Mouse (Mus musculus) forelimb bud, embryonic 11.5 days (tissue): ENCODE results near the gene Fgf11.
A peak's percentile ranks its signal among the peaks of the same experiment; 100 is the strongest.

Experiments used
- DNase-seq: peaks from one replicate; pipeline ENCODE4 v3.0.0-alpha.2; 2012; ENCODE audit warnings: low read depth, low spot score

Gene Fgf11

DNA sequence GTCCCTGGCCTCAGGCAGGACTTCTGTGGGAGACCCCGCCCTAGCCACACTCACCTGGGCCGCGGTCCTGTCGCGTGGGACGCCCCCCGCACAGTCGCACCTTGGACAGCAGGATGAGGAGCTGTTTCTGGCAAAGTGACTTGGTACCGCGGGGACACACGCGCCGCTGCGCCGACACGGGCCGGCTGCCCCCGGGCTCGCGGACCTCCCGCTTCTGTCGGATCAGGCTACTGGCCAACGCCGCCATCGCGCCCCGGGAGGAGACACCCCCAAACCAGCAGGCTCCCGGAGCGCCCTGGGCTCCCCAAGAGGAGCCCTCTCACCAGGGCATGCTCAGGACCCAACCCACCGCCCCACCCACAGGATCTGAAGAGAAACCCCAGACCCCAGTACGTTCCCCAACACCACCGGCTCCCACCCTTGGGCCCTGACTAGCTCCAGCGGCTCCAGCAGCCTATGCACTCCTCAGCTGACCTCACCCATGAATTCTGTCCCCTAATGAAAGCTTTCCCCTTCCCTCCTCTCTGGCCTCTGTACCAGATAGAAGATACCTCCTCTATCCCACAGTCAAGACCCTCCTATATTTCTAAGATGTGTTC is at the start of gene Fgf11:
Gene Fgf11 (minus strand): TSS at position 479 of the 599 bp plus-strand sequence.
- no peak for DNase-seq

DNA sequence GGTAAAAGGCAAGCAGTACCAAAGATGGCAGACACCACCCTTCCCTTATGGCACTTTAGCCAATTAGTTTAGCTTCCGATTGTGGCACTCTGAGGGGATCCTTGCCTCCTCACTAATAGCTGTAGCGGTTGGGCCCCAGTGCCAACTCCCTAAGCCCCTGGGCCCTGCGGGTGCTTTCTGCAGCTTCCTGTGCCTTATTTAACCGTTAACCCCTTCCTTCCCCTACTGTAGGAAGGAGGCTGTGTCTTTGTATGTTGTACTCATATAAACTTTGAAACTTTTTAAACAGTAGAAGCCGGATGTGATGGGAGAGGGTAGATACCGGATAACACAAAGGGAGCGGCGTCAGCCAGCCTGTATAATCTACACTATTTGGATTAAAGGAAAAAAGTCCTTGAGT is 49.1 kb upstream of the Fgf11 start:
- no peak for DNase-seq

GRCm38 (mm10) chr11:69849884-69850283 is 48.2 kb upstream of the Fgf11 start:
- no peak for DNase-seq

DNA sequence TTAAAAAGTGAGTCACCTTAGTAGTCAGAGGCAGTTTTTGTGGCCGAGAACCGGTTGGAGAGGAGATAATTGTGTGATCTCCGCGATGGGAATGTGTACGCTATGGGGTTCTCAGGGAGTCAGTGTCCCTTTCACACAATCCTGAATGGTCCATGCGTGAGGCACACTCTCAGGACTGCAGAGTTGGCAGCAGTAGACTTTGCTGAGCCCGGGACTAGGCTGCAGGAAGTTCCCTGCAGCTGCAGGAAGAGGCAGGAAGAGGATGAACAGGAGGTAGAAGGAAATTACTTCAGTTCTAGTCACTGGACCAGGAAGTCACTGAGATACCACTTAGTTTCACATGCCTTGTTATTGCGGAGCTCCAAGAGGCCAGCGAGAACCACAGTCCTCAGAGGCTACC is 47.5 kb upstream of the Fgf11 start:
- no peak for DNase-seq

DNA sequence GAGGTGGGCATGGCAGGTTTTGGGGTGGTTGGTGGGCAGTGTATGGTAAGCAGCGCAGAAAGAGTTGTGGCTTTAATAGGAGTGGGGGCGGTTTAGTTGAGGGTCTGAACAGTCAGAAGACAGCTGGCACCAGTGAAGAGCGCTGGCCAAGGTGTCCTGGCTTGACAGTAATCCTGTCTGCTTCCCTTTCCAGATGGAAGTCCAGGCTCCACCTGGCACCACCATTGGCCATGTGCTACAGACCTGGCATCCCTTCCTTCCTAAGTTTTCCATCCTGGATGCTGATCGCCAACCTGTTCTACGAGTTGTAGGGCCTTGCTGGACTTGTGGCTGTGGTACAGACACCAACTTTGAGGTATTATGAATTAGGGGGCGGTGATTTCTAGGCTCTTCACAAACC is 46.4 kb upstream of the Fgf11 start:
- DNase-seq, result no peak

DNA sequence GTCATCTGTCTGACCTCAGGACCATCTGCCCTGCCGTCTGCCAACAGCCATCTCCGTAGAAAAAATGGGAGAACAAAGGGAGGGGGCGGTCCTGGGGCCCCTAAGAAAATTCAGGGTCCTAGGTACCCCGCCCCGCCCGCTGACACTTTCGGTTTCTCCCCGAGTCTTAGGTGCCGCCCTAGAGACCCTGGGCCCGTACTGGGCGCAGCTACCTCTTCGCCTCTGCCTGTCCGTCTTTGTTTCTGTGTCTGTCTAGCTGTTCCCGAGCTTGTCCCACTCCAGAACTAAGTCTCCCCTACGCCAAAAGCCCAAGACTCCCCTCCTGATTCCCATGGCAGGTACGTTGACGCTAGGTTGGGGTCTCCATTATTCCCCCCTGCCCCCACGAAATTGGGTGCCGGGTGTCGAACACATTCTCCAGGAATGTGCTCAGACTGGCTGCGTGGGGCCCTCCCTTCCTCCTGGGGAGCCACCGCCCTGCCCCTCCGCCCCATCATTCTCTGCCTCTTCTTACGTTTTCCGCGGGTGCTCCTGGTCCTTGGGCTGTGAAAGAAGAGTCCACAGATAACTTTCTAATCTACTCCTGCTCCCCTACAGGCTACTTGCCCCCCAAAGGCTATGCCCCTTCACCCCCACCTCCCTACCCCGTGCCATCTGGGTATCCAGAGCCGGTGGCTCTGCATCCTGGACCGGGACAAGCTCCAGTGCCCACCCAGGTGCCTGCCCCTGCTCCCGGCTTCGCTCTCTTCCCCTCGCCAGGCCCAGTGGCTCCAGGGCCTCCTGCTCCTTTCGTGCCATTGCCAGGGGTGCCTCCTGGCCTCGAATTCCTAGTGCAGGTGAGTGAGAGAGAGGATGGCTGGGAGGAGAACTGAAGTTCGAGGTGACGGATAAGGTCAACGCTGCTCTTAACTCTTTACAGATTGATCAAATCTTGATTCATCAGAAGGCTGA is 45.4 kb upstream of the Fgf11 start:
- DNase-seq, result no peak

- DNase-seq, result peak; percentile 93
These were observed 44.6 kb upstream of the Fgf11 start, which contains the start of gene Plscr3 for GRCm38 (mm10) chr11:69846198-69846680. Gene Plscr3 (plus strand): TSS chr11:69846376.

DNA sequence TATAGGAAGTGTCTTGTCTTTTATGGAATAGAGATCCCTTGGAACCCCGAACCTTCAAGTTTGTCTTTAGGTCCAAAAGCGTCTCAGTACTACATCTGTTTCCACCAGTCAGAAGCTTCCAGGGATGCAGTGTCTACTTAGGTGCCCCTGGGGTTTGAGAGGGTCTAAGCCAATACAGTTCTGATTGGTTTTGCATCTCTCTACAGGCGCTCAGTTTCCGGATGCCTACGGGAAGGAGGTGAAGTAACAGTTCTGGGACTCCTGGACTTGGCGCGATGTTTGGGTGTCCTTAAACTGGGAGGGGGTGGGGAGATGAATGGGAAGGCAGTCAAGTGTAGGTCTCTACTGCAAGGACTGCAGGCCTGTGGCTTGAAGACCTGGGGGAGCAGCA is 37.1 kb upstream of the Fgf11 start:
- DNase-seq, result no peak

- peak; percentile 97 for DNase-seq
These were observed 36.5 kb upstream of the Fgf11 start, which contains the start of gene Tmem256 for GRCm38 (mm10) chr11:69837952-69838713. Gene Tmem256 (plus strand): TSS chr11:69838514.

GRCm38 (mm10) chr11:69837604-69837951 is 35.9 kb upstream of the Fgf11 start, which contains the start of gene Nlgn2:
Gene Nlgn2 (minus strand): TSS chr11:69837784.
- no peak for DNase-seq

- DNase-seq, result no peak
These were observed 35.3 kb upstream of the Fgf11 start for GRCm38 (mm10) chr11:69836703-69837576.

DNA sequence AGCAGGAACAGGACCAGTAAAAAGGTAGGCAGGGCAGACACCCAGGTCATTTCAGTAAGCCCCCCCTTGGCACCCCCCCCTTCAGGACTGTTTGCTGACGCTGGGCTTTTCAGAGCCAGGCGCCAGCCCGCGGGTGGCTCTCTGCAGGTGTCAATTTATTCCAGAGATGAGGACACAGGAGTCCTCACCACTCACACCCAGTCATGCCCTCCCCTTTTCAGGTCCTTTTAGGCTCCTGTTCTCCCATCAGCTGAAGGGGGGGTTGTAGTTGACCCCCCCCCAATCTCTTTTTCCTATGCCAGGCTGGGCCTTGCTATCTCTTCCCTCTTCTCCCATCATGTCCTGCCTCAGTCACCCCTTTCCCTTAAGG is 34.3 kb upstream of the Fgf11 start:
- no peak for DNase-seq

DNA sequence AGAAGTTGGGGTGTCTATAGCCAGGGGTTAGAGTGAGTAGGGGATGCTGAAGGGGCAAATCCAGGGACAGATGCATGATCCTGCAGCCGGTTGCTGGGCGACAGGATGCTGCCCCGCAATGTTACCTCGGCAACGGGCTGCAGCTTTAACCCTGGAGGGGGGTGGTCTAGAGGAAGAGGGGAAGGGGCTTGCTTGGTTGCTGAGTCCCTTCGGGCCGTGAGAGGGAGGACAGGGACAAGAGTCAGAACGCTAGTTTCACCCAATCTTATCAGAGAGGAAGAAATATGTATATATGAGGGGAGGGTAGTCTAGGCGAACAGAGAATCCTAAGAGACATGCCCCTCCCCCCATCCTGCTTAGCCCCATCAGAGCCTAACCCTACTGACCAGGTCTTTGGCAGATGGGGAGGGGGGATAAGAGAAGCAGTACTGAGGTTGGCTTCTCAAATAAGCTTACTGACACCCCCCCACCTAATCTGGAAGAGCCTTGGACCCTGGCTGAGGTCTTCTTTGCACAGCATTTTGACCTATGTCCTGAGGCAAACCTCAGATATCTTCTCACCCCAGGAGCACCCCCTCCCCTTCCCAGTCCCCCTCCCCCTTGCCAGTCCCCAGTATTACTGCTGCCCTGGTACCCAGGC is 33.8 kb upstream of the Fgf11 start:
- DNase-seq, result no peak

DNA sequence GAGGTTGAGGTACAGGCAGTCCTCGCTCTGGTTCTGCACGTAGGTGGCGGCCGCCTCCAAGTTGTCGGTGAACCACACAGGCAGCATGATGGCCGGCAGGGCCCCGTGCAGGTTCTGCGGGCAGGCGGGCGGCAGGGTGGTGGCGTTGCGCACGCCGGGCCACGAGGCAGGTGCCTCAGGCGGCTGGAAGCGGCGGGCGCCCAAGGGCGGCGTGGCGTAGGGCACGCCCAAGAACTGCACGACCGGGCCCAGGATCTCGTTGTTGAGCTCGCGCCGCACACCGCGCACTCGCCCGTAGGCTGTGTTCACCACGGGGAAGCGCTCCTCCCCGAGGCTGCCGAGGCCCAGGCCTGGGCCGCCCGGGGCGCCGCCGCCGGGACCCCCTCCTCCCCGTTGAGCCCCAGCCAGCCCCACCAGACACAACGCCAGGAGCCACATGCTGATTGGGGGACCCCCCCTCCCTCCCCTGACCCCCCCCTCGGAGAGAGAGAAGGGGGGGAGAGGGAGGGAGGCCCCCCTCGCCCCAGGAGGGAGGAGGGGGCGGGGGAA is 32.4 kb upstream of the Fgf11 start:
- DNase-seq, result no peak

DNA sequence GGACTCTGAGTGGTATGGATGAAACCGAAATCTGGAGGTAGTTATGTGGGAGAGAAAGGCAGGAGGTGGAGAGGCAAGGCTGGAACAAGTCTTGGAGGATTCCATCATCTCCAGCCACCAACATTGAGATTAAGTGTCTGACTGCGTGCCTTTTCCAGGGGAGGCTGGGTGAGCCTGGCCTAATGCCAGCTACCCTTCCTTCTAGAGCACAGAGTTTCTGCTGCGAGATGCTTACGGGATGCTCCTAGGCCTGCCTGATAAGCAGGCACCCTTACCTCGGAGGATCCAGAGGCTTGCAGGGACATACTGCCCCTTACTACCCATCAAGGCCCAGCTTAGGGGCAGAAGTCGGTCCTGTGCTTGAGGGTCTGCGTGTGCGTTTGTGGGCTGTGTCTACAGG is 31.9 kb upstream of the Fgf11 start:
- no peak for DNase-seq

DNA sequence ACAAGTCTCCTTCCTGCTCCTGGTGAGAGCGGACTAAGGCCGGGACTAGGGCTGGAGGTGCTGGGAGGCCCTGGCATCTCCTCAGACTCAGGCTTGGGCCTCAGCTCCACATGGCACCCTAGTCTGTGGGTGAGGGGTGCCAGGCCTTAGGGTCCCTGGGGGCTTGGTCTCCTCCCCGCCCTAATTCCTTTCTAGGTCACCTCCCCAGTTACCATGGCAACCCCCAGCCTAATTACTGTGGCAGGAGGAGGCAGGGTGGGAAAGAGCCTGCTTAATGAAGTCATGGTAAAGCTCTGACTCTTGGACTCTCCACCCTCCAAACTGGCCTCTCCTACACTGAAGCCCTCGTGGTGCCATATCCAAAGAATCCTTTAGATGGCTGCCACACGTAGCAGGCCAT is 27.2 kb upstream of the Fgf11 start:
- no peak for DNase-seq

GRCm38 (mm10) chr11:69823456-69823855 is 21.8 kb upstream of the Fgf11 start:
- no peak for DNase-seq

DNA sequence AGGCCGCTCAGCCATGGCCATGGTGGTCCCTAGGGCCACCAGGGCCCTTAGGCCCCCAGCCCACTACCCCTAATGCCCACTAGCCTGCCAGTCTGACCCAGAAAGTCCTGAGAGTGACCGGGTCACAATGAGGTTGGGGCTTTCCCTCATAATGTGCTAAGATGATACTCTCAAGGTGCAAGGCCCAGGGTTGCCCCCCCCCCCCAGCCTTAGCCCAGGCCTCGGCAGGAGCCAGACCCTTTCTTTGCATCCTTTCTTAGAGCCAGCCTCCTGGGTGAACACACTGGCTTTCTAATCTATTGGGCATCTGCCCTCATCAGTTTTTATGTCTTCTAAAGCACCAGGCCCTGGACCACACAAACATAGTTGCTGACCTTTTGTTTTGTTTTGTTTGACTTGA is 20.4 kb upstream of the Fgf11 start, which contains the start of gene Spem1:
Gene Spem1 (minus strand): TSS at position 101 of the 400 bp plus-strand sequence.
- DNase-seq, result no peak

DNA sequence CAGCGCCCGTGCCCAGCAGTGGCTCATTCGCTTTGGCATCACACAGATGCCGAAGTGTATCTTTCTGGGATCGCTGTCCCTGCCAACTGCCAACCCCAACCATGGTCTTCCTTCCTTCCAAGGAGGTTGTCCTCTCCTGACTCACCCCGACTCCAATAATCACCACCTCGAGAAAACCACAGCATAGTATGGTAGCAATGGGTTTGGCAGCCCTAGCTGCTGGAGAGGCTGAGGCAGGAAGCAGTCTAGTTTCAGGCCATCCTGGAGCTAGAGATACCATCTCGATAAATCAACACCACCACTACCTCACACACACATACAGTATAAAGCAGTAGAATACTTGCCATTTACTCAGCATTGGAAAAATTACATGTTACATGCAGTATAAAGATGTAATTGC is 17.2 kb upstream of the Fgf11 start:
- no peak for DNase-seq

DNA sequence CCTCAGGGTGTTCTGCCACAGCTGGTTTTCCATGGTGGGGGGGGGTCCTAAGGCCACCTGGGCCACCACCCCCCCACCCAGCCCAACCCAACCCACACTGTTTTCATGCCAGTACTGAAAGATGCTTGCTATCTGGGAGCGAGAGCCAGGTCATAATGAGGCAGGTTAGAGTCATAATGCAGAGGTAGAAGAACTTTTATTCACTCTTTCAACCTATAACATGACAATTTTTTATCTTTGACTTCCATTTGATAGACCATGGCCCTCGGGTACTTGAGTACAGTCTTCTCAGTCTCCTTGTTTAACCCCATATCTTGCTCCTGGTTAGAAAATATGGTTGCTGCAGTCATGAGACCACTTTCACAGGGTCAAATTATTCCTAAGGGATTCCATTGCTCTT is 16.7 kb upstream of the Fgf11 start, which contains the start of gene Spem2:
Gene Spem2 (minus strand): TSS at position 101 of the 400 bp plus-strand sequence.
- no peak for DNase-seq
